Mouse (Mus musculus): Measurements from ENCODE around the gene Ccdc86. TPM values are rescaled to one million over a fixed set of nuclear protein-coding genes. Genes with fewer than 3 reads are reported as not detected.

Ccdc86 gene
- polyA plus RNA-seq, 1 experiment from 2014 or later = 32.4 TPM

DNA sequence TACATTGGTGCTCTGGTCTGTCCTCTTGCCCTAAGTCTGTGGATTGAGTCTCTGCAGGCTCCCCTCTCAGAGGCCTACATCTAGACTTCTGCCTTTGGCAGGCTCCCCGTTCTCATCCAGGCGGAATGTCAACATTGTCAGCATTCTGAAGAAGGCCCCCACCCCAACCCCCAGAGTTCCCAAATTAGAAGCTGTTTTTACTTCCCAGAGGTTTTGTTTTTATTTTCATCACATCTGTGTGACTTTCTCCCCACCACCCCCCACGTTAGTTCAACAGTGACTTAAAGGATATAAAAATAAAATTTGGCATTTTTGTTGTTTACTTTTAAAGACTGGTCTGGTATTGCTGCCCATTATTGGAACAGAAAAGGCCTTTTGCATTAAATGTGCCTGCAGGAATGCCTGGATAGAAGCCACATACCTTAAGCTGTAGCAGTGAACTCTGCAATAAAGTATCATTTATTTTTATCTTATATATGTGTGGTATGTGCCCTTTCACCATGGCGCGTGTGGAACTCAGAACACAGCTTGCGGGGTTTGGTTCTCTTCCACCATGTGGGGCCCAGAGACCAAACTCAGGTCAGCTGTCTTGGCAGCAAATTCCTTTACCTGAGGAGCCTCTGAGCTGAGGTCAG lies 39.9 kb downstream of the Ccdc86 start:
- Histone ChIP-seq H3K9ac (ENCODE audit: low read length) (no peak overlapping the region), H3K36me3 (ENCODE audit: control insufficient read depth, insufficient read depth, low read length) (peaks cover 36% of the 10 kb centered on the region), H3K27ac (ENCODE audit: low read depth) (peak overlapping the region; percentile 77), H3K4me2 (ENCODE audit: low read length) (no peak overlapping the region), H3K4me3 (ENCODE audit: low read depth, low read length) (no peak overlapping the region), H3K9me3 (ENCODE audit: control insufficient read depth, low read length) (no peaks in the 10 kb centered on the region), H3K4me1 (replicated peaks; ENCODE audit: control insufficient read depth, insufficient read depth, low read length) (peaks cover 33% of the 10 kb centered on the region), H3K27me3 (replicated peaks; ENCODE audit: control insufficient read depth, insufficient read depth, low read length) (no peaks in the 10 kb centered on the region)
- 49% methylated on average over 6 of the region's 6 CpGs for WGBS
- DNase-seq (ENCODE audit: low spot score) (peak; percentile 58), ATAC-seq (replicated peaks; ENCODE audit: low FRiP score, low TSS enrichment, low read depth) (peak; percentile 38; the same call in 1 of the 2 replicates)

DNA sequence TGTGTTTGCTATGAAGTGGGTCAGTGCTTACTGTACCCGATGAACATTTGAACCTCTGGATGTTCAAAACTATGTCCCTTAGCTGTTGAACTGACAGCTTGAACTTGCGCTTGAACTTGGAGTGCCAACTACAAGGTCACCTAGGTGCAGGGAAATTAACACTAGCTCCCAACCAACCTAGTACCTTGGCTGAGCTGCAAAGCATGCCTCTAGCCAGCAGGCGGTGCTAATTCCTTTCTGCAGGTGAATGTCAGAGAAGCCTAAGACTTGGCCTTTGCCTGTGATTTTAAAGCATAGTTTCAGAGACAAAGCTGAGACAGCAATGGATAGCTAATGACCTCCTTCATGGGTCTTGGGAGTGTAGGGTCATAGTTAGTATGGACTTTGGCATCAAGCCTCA lies 41.2 kb downstream of the Ccdc86 start:
- no peak; the same call in 1 of the 2 replicates for ATAC-seq (replicated peaks; ENCODE audit: low FRiP score, low TSS enrichment, low read depth)
- WGBS = 58% methylated on average over 3 of the region's 3 CpGs

DNA sequence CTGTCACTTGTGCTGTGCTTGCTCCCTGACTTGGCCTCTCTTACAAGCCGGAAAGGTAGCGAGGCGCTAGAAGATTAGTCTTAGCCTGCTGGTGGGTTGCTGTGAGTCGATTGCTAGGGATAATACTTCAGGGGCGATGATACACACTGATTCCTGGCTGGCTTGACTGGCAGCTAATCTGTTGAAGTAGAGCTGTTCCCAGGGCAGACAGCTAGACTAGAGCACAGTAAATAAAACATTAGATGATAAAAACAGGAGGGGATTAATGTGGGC lies 43.4 kb downstream of the Ccdc86 start:
- H3K4me2 ChIP-seq (ENCODE audit: low read length) = peak overlapping the region; percentile 32

More for the DNA sequence above, 41.2 kb downstream of the Ccdc86 start:
- Histone ChIP-seq H3K27me3 (replicated peaks; ENCODE audit: control insufficient read depth, insufficient read depth, low read length) (no peaks in the 10 kb centered on the region), H3K9me3 (ENCODE audit: control insufficient read depth, low read length) (no peaks in the 10 kb centered on the region), H3K4me1 (replicated peaks; ENCODE audit: control insufficient read depth, insufficient read depth, low read length) (peaks cover 34% of the 10 kb centered on the region), H3K27ac (ENCODE audit: low read depth) (peak overlapping the region; percentile 74; the same call in 1 of the 2 replicates), H3K4me3 (ENCODE audit: low read depth, low read length) (no peak overlapping the region), H3K9ac (ENCODE audit: low read length) (no peak overlapping the region), H3K36me3 (ENCODE audit: control insufficient read depth, insufficient read depth, low read length) (peaks cover 49% of the 10 kb centered on the region), H3K4me2 (ENCODE audit: low read length) (no peak overlapping the region)
- peak; percentile 78 for DNase-seq (ENCODE audit: low spot score)

DNA sequence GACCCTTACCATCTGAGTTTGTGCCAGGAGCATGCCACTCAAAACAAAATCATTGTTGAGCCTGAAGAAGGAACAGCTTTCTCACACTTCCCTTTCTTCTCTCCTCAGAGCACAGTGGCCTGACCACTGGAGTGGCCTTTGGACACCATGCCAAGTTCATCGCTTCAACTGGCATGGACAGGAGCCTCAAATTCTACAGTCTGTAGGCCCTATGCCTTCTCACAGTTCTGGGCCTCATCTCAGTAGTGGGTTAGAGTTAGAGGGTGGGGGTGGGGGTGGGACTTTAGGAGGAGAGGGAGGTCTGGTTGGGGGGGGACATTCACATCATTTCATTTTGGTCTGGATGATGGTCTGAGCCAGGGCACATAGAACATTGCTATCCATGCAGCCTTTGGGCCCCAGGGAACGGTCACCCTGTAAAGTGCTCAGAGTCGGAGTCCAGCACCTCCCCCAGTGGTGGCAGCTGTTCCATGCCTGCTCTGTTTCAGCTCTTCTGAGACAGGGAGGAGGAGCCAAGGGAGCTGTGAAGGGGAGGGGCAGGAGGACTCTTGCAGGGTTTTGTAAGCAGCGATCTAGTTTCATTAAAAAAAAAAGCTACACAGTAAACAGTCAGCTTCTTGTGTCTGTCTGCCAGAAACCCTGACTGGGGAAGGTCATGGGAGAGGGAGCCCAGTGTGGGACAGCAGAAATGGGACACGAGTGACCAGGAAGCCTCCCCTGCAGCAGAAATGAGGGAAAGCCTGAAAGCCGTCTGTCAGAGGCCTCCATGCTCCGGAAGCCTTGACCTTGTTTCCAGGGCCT lies 43.9 kb downstream of the Ccdc86 start:
- no peaks in the 10 kb centered on the region for H3K27me3 ChIP-seq (replicated peaks; ENCODE audit: control insufficient read depth, insufficient read depth, low read length)
- ATAC-seq (replicated peaks; ENCODE audit: low FRiP score, low TSS enrichment, low read depth) (peak; percentile 77), DNase-seq (ENCODE audit: low spot score) (peak; percentile 78)
- no peak overlapping the region for H3K4me3 ChIP-seq (ENCODE audit: low read depth, low read length)
- peaks cover 76% of the 10 kb centered on the region for H3K36me3 ChIP-seq (ENCODE audit: control insufficient read depth, insufficient read depth, low read length)
- H3K9me3 ChIP-seq (ENCODE audit: control insufficient read depth, low read length) = no peaks in the 10 kb centered on the region
- peak overlapping the region; percentile 32 for H3K4me2 ChIP-seq (ENCODE audit: low read length)
- 24% methylated on average over 7 of the region's 7 CpGs for WGBS
- peak overlapping the region; percentile 88 for H3K27ac ChIP-seq (ENCODE audit: low read depth)
- H3K4me1 ChIP-seq (replicated peaks; ENCODE audit: control insufficient read depth, insufficient read depth, low read length) = peaks cover 34% of the 10 kb centered on the region
- H3K9ac ChIP-seq (ENCODE audit: low read length) = peak overlapping the region; percentile 27; the same call in 1 of the 2 replicates

More for the DNA sequence above, 43.4 kb downstream of the Ccdc86 start:
- H3K9me3 ChIP-seq (ENCODE audit: control insufficient read depth, low read length) = no peaks in the 10 kb centered on the region
- H3K27ac ChIP-seq (ENCODE audit: low read depth) = peak overlapping the region; percentile 88
- H3K36me3 ChIP-seq (ENCODE audit: control insufficient read depth, insufficient read depth, low read length) = peaks cover 71% of the 10 kb centered on the region
- ATAC-seq (replicated peaks; ENCODE audit: low FRiP score, low TSS enrichment, low read depth) (no peak), DNase-seq (ENCODE audit: low spot score) (no peak)
- no peak overlapping the region for H3K4me3 ChIP-seq (ENCODE audit: low read depth, low read length)
- H3K9ac ChIP-seq (ENCODE audit: low read length) = peak overlapping the region; percentile 27; the same call in 1 of the 2 replicates
- 24% methylated on average over 5 of the region's 5 CpGs for WGBS
- peaks cover 34% of the 10 kb centered on the region for H3K4me1 ChIP-seq (replicated peaks; ENCODE audit: control insufficient read depth, insufficient read depth, low read length)
- H3K27me3 ChIP-seq (replicated peaks; ENCODE audit: control insufficient read depth, insufficient read depth, low read length) = no peaks in the 10 kb centered on the region

DNA sequence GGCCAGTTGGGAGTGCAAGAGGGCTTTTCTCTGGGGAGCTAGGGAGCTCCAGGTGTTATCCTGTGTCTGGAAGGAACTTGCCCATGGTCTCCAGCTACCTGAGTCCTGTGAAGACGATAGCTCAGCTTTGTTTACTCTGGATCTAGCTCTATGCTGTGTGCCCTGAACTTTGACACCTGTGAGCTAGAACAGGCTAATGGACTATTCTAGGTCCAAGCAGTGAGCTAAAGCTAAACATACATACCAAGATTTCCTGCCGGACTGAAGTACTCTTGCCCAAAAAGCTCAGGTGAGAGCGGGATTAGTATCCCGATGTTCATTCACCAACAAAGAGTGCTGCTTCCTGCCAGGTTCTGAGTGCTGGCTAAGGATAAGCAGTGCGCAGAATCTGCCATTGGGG lies 44.6 kb downstream of the Ccdc86 start:
- Histone ChIP-seq H3K9me3 (ENCODE audit: control insufficient read depth, low read length) (no peaks in the 10 kb centered on the region), H3K36me3 (ENCODE audit: control insufficient read depth, insufficient read depth, low read length) (peaks cover 82% of the 10 kb centered on the region), H3K4me3 (ENCODE audit: low read depth, low read length) (no peak overlapping the region), H3K4me2 (ENCODE audit: low read length) (no peak overlapping the region), H3K27ac (ENCODE audit: low read depth) (peak overlapping the region; percentile 88; the same call in 1 of the 2 replicates), H3K27me3 (replicated peaks; ENCODE audit: control insufficient read depth, insufficient read depth, low read length) (no peaks in the 10 kb centered on the region), H3K4me1 (replicated peaks; ENCODE audit: control insufficient read depth, insufficient read depth, low read length) (peaks cover 31% of the 10 kb centered on the region), H3K9ac (ENCODE audit: low read length) (no peak overlapping the region)
- DNase-seq (ENCODE audit: low spot score) = no peak
- WGBS = 67% methylated on average over 5 of the region's 5 CpGs
- no peak for ATAC-seq (replicated peaks; ENCODE audit: low FRiP score, low TSS enrichment, low read depth)

DNA sequence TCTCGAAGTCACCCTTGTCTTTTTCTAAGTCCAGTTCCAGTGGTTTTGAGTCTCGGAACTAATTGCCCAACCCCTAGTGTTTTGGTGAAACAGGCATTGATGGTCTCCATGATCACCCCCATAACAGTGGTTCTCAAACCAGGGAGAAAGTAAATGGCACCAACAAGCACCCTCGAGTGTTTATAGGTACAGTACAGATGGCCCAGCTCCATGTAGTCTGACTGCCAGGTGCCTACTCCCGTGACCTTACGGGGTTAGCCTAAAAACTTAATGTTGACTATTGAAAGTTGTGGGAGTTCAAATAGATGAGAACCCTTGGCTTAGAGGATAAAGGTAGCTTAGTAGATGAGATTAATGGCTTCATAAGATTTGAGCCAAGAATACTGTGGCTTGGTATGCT lies 48.0 kb downstream of the Ccdc86 start:
- H3K4me1 ChIP-seq (replicated peaks; ENCODE audit: control insufficient read depth, insufficient read depth, low read length) = peaks cover 28% of the 10 kb centered on the region
- no peak overlapping the region for H3K4me3 ChIP-seq (ENCODE audit: low read depth, low read length)
- H3K9ac ChIP-seq (ENCODE audit: low read length) = no peak overlapping the region
- ATAC-seq (replicated peaks; ENCODE audit: low FRiP score, low TSS enrichment, low read depth) (no peak), DNase-seq (ENCODE audit: low spot score) (no peak)
- H3K4me2 ChIP-seq (ENCODE audit: low read length) = no peak overlapping the region
- no peak overlapping the region for H3K27ac ChIP-seq (ENCODE audit: low read depth)
- 88% methylated on average over 5 of the region's 5 CpGs for WGBS
- no peaks in the 10 kb centered on the region for H3K9me3 ChIP-seq (ENCODE audit: control insufficient read depth, low read length)
- H3K27me3 ChIP-seq (replicated peaks; ENCODE audit: control insufficient read depth, insufficient read depth, low read length) = no peaks in the 10 kb centered on the region
- H3K36me3 ChIP-seq (ENCODE audit: control insufficient read depth, insufficient read depth, low read length) = peaks cover 86% of the 10 kb centered on the region

DNA sequence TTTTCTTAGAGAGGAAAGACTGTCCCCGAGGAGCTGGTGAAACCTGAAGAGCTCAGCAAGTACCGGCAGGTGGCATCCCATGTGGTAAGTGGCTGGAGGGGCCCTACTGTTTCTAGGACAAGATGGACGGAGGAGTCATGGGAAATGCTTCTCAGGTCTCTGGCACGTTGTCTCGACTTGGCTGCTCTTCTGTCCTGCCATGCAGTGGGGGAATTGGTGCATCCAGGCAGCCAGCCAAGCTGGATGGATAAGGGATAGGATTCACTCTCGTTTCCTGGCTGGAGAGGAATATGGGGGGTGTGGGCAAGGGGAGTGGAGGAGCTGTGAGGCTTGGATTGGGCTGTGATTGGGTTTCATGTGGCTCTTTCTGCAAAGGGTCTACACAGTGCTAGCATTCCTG lies 48.8 kb downstream of the Ccdc86 start:
- Histone ChIP-seq H3K27ac (ENCODE audit: low read depth) (no peak overlapping the region), H3K4me3 (ENCODE audit: low read depth, low read length) (no peak overlapping the region), H3K9me3 (ENCODE audit: control insufficient read depth, low read length) (no peaks in the 10 kb centered on the region), H3K36me3 (ENCODE audit: control insufficient read depth, insufficient read depth, low read length) (peaks cover 79% of the 10 kb centered on the region), H3K4me1 (replicated peaks; ENCODE audit: control insufficient read depth, insufficient read depth, low read length) (peaks cover 22% of the 10 kb centered on the region), H3K27me3 (replicated peaks; ENCODE audit: control insufficient read depth, insufficient read depth, low read length) (no peaks in the 10 kb centered on the region), H3K4me2 (ENCODE audit: low read length) (no peak overlapping the region), H3K9ac (ENCODE audit: low read length) (no peak overlapping the region)
- 85% methylated on average over 6 of the region's 6 CpGs for WGBS
- DNase-seq (ENCODE audit: low spot score) = no peak
- no peak for ATAC-seq (replicated peaks; ENCODE audit: low FRiP score, low TSS enrichment, low read depth)

DNA sequence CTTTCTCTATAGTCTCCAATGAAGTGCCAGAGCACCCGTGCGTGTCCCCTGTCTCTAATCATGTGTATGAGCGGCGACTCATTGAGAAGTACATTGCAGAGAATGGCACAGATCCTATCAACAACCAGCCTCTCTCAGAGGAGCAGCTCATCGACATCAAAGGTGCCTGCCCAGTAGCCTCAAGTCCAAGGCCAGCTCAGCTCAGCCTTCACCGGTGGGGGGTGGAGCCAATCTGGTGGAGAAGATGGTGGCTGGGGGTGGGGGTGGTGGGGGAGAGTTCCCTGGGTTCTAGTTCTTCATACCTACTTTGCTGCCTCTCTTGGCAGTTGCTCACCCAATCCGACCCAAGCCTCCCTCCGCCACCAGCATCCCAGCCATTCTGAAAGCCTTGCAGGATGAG lies 51.6 kb downstream of the Ccdc86 start:
- H3K9ac ChIP-seq (ENCODE audit: low read length) = no peak overlapping the region
- H3K4me3 ChIP-seq (ENCODE audit: low read depth, low read length) = no peak overlapping the region
- WGBS = 81% methylated on average over 8 of the region's 8 CpGs
- no peaks in the 10 kb centered on the region for H3K9me3 ChIP-seq (ENCODE audit: control insufficient read depth, low read length)
- peaks cover 11% of the 10 kb centered on the region for H3K4me1 ChIP-seq (replicated peaks; ENCODE audit: control insufficient read depth, insufficient read depth, low read length)
- H3K4me2 ChIP-seq (ENCODE audit: low read length) = no peak overlapping the region
- H3K36me3 ChIP-seq (ENCODE audit: control insufficient read depth, insufficient read depth, low read length) = peaks cover 53% of the 10 kb centered on the region
- DNase-seq (ENCODE audit: low spot score) (no peak), ATAC-seq (replicated peaks; ENCODE audit: low FRiP score, low TSS enrichment, low read depth) (no peak)
- no peaks in the 10 kb centered on the region for H3K27me3 ChIP-seq (replicated peaks; ENCODE audit: control insufficient read depth, insufficient read depth, low read length)
- no peak overlapping the region for H3K27ac ChIP-seq (ENCODE audit: low read depth)
